Mouse (Mus musculus) intestine, postnatal 0 days (tissue): Measurements from ENCODE around the gene Cks2. TPM values are rescaled to one million over a fixed set of nuclear protein-coding genes. Genes with fewer than 3 reads are reported as not detected.
A peak's percentile ranks its signal among the peaks of the same experiment; 100 is the strongest.

Experiments used
- ATAC-seq: fragments of 200-750 bp; cut with Nextera tagmentation; 2 replicates; pipeline ENCODE4 v1.8.0; 2017; ENCODE audit warnings: mild to moderate bottlenecking, moderate TSS enrichment, moderate library complexity
- H3K27ac ChIP-seq: fragments of 300-500 bp; sonication (generic); 2 replicates; pipeline ENCODE4 v1.5.1; 2014; ENCODE audit warnings: mild to moderate bottlenecking, low read depth, low read length, moderate library complexity
- H3K27me3 ChIP-seq: fragments of 300-500 bp; sonication (generic); replicated peaks from 2 replicates; pipeline ENCODE4 v1.6.1; 2014; ENCODE audit warnings: low read length, mixed read lengths; ENCODE audit not compliant: control insufficient read depth, insufficient read depth
- H3K36me3 ChIP-seq: fragments of 300-500 bp; sonication (generic); 2 replicates; pipeline ENCODE4 v1.6.1; 2014; ENCODE audit warnings: mild to moderate bottlenecking, moderate library complexity; ENCODE audit not compliant: control insufficient read depth, insufficient read depth
- H3K4me1 ChIP-seq: fragments of 300-500 bp; sonication (generic); replicated peaks from 2 replicates; pipeline ENCODE4 v1.6.1; 2014; ENCODE audit warnings: antibody characterized with exemption, low read length, mixed read lengths; ENCODE audit not compliant: control insufficient read depth, insufficient read depth
- H3K4me2 ChIP-seq: fragments of 300-500 bp; sonication (generic); replicated peaks from 2 replicates; pipeline ENCODE4 v1.6.1; 2014; ENCODE audit warnings: low read depth, mild to moderate bottlenecking, moderate library complexity
- H3K4me3 ChIP-seq: fragments of 300-500 bp; sonication (generic); 2 replicates; pipeline ENCODE4 v1.5.1; 2014; ENCODE audit warnings: low read depth, low read length
- H3K9ac ChIP-seq: fragments of 300-500 bp; sonication (generic); 2 replicates; pipeline ENCODE4 v1.6.1; 2014; ENCODE audit warnings: mild to moderate bottlenecking, low read depth, low read length
- H3K9me3 ChIP-seq: fragments of 300-500 bp; sonication (generic); 2 replicates; pipeline ENCODE4 v1.6.1; 2016; ENCODE audit warnings: mixed run types; ENCODE audit not compliant: control insufficient read depth
- CTCF ChIP-seq: sonication (generic); IDR thresholded peaks from 2 replicates; pipeline ENCODE4 v1.5.1; 2016; ENCODE audit warnings: low read depth, mild to moderate bottlenecking, control low read depth, antibody characterized with exemption, moderate library complexity
- WGBS: fragments of 180-500 bp; shearing (Covaris S2); extraction: QIAGEN DNeasy Blood & Tissue Kit; methylation state at CpG from one replicate; pipeline ENCODE4 v1.1.7; 2014; 5-methylcytosine and 5-hydroxymethylcytosine counted together
- polyA plus RNA-seq: library from polyadenylated mRNA; unstranded; fragments of >200 nt; fragmentation: Nextera tagmentation; extraction: Ambion mirVana; gene quantifications from 2 replicates; pipeline ENCODE4 v1.2.1, GENCODE M21; 2015

Gene Cks2
- polyA plus RNA-seq, 1 experiment from 2014 or later, result 119 TPM

- H3K36me3 ChIP-seq, result peaks cover 79% of the 10 kb centered on the region
- WGBS, result 70% methylated on average over 7 of the region's 7 CpGs
Observed at GRCm38 (mm10) chr13:51685290-51685966, 40.4 kb downstream of the Cks2 start.

GRCm38 (mm10) chr13:51686966-51687365 lies 41.9 kb downstream of the Cks2 start:
- Histone ChIP-seq H3K4me2 (no peak overlapping the region), H3K27ac (no peak overlapping the region), H3K27me3 (no peaks in the 10 kb centered on the region), H3K9ac (no peak overlapping the region), H3K4me3 (no peak overlapping the region), H3K36me3 (peaks cover 64% of the 10 kb centered on the region), H3K4me1 (0 out of 2 replicates have a peak, but pooled peaks cover 6% of the 10 kb centered on the region), H3K9me3 (no peaks in the 10 kb centered on the region)
- no peak for TF ChIP-seq CTCF
- 96% methylated on average over 5 of the region's 5 CpGs for WGBS
- ATAC-seq, result no peak

More at GRCm38 (mm10) chr13:51685290-51685966, 40.4 kb downstream of the Cks2 start:
- TF ChIP-seq CTCF, result no peak
- ATAC-seq, result peak; percentile 46
- Histone ChIP-seq H3K4me3 (no peak overlapping the region), H3K9me3 (no peaks in the 10 kb centered on the region), H3K27me3 (no peaks in the 10 kb centered on the region), H3K4me2 (no peak overlapping the region), H3K4me1 (0 out of 2 replicates have a peak, but pooled peaks cover 6% of the 10 kb centered on the region), H3K27ac (no peak overlapping the region), H3K9ac (no peak overlapping the region)

GRCm38 (mm10) chr13:51688688-51689087 lies 43.7 kb downstream of the Cks2 start:
- H3K4me3 ChIP-seq, result no peak overlapping the region
- no peak for ATAC-seq
- H3K9me3 ChIP-seq, result no peaks in the 10 kb centered on the region
- no peak overlapping the region for H3K4me2 ChIP-seq
- H3K27ac ChIP-seq, result no peak overlapping the region
- peaks cover 47% of the 10 kb centered on the region for H3K36me3 ChIP-seq
- H3K27me3 ChIP-seq, result no peaks in the 10 kb centered on the region
- no peak for TF ChIP-seq CTCF
- WGBS, result 62% methylated on average over 3 of the region's 3 CpGs
- 0 out of 2 replicates have a peak, but pooled peaks cover 6% of the 10 kb centered on the region for H3K4me1 ChIP-seq
- no peak overlapping the region for H3K9ac ChIP-seq

GRCm38 (mm10) chr13:51696481-51696880 lies 51.4 kb downstream of the Cks2 start:
- no peaks in the 10 kb centered on the region for H3K9me3 ChIP-seq
- H3K27me3 ChIP-seq, result no peaks in the 10 kb centered on the region
- ATAC-seq, result no peak
- H3K36me3 ChIP-seq, result peaks cover 6% of the 10 kb centered on the region; the same call in 1 of the 2 replicates
- H3K4me3 ChIP-seq, result no peak overlapping the region
- H3K4me2 ChIP-seq, result no peak overlapping the region
- no peak overlapping the region for H3K9ac ChIP-seq
- H3K27ac ChIP-seq, result no peak overlapping the region
- TF ChIP-seq CTCF, result no peak
- no peaks in the 10 kb centered on the region for H3K4me1 ChIP-seq

GRCm38 (mm10) chr13:51697455-51697854 lies 52.4 kb downstream of the Cks2 start:
- Histone ChIP-seq H3K9me3 (no peaks in the 10 kb centered on the region), H3K4me2 (no peak overlapping the region), H3K36me3 (peaks cover 10% of the 10 kb centered on the region; the same call in 1 of the 2 replicates), H3K4me1 (no peaks in the 10 kb centered on the region), H3K4me3 (no peak overlapping the region), H3K9ac (no peak overlapping the region), H3K27me3 (no peaks in the 10 kb centered on the region), H3K27ac (no peak overlapping the region)
- TF ChIP-seq CTCF, result no peak
- ATAC-seq, result no peak
- 58% methylated on average over 6 of the region's 6 CpGs for WGBS

- TF ChIP-seq CTCF, result no peak
Observed at GRCm38 (mm10) chr13:51697897-51698296, 52.9 kb downstream of the Cks2 start.

More at GRCm38 (mm10) chr13:51697897-51698296, 52.9 kb downstream of the Cks2 start:
- H3K9ac ChIP-seq, result no peak overlapping the region
- H3K36me3 ChIP-seq, result peaks cover 10% of the 10 kb centered on the region; the same call in 1 of the 2 replicates
- H3K4me3 ChIP-seq, result no peak overlapping the region
- 62% methylated on average over 4 of the region's 4 CpGs for WGBS
- no peaks in the 10 kb centered on the region for H3K27me3 ChIP-seq
- H3K4me2 ChIP-seq, result no peak overlapping the region
- no peaks in the 10 kb centered on the region for H3K4me1 ChIP-seq
- no peaks in the 10 kb centered on the region for H3K9me3 ChIP-seq
- no peak overlapping the region for H3K27ac ChIP-seq
- no peak for ATAC-seq
